Mouse (Mus musculus) R1 (cell line): ENCODE measurements around the gene Tardbp.
A peak's percentile ranks its signal among the peaks of the same experiment; 100 is the strongest.

ENCODE experiments used
- DNase-seq: peaks from one replicate; pipeline ENCODE4 v3.0.0-alpha.2; 2018; ENCODE audit warnings: low read depth, low spot score

Tardbp gene

DNA sequence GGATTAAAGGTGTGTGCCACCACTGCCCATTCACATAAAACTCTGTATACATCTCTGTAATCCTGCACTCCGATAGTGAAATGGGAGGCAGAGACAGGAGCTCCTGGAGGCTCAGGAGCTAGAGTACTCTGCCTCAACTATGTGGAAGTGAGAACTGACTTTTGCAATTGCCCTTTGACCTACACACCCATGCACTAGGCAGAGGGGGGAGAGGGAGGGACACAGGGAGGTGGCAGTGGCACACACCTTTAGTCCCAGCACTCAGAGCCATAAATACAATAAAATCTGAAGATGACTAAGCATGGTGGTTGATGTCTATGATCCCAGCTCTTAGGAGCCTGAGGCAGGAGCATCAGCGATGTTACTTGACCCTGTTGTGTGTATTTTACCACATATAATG lies 12.6 kb upstream of the Tardbp start:
- DNase-seq: no peak

DNA sequence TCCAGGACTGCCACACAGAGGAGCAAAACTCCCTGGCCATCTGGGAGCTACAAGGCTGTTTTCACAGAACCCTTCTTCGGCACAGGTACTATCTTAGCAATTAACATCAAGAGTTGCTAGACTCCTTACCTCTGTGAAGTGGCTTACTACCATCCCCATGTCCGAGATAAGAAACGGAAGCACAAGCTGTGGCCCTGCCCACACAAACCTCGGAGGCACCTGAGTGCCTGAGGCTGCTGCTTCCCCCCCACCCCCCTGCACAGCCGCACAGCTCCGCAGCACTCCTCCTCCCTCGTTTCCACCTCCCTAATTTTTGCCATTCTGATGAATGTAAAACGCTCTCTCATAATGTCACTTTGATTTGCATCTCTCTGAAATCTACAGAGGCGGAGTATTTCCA lies 11.5 kb upstream of the Tardbp start:
- no peak for DNase-seq

GRCm38 (mm10) chr4:148635309-148635708 lies 8.5 kb upstream of the Tardbp start:
- no peak for DNase-seq

DNA sequence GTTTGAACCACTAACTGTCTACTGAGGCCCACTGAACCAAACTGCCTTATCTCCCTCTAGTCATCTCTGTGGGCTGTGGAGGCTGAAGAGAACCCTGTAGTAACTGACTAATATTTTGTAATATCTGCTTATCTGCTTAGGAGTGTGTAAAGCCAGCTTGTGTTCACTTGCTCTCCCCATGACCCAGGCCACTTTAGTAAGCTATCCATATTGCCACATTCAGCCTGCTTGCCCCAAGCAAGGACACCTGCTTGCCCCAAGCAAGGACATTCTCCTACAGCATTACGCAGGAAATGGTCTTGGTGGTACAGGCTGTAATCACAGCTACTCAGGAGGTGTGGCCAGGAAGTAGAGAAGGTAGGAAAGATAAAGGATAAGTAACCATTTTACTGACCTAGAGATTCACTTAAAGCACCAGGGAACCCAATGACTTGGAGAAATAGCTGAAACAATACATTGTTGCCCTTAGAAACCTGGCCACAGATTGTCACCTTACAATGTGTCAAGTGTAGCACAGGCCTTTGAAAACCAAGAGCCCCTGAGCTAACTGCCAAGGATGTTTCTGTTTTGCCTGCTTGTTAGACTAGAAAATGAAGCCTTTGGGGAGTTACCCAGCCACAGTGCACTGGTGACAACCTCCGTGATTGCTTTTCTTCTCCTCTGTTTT lies 6.7 kb upstream of the Tardbp start:
- no peak for DNase-seq

GRCm38 (mm10) chr4:148632013-148632692 lies 5.3 kb upstream of the Tardbp start:
- peak; percentile 79 for DNase-seq

DNA sequence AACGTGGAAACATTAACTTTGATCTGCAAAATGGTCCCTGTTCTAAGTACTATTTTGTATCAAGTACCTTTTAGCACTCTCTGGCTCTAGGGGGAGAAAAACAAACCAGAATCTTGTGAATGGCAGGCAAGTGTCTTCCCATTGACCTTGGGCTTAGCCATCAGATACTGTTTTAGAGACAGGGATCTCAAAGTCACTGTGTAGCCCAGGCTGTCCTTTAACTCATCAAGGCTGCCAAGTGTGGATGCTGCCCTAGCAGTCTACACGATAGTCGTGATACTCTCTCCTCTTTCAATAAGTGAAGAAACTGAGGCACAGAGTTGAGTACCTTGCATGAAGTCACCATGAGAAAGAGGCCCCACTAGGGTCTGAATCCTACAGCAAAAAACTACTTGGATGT lies 427 bp upstream of the Tardbp start:
- no peak for DNase-seq

DNA sequence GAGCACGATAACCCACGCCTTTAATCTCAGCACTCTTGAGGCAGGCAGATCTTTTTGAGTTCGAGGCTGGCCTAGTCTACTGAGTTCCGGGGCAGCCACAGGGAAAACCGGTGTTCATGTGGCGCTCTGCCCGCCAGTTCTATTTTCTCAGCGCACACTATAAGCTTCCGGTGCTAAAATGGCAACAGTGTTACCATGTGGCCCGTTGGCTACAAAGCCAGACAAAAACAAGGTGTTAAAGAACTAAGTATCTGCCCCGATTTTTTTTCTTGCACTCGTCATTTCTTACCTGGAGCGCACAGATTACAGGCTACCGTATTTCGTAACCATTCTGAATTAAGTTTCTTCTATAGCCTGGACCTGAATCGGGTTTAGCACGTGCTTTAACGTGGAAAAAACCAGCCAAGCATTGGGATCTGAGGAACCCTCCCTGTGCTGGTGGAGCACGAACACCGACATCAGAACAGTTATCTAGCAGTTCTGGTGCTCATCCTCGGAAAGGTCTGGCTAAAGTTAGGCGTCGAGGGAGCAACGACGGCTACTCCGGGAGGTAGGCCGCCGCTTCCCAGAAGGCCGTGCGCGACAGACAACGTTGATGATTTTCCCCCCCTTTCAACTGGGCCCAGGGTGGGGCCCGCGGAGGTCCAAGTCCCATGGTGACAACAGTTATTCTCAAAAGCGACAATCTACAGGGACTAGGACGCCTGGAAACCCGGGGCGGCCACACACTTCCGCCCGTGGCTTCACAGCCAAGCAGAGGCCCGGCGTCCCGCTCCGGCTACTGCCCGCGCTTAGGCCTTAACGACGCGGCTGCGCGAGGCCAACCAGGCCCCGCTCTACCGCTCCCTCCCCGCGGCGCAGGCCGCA lies 830 bp downstream of the Tardbp start:
- DNase-seq: peak; percentile 86

DNA sequence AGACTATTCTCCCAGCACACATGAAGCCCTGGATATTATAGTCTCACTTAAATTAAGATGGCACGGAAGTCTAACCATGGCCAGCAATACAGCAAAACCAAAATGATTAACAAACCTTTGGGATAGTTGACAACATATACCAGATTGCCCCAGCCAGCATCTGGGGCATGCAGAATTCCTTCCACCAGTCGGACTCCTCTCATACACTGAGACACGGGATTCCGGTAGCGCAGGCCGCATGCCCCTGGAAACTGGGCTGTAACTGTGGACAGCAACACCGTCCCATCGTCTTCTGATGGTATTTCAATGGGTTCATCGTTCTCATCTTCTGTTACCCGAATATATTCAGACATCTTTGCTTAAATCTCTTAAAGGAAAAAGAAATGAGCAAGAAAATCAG lies 1.8 kb downstream of the Tardbp start:
- DNase-seq: no peak

DNA sequence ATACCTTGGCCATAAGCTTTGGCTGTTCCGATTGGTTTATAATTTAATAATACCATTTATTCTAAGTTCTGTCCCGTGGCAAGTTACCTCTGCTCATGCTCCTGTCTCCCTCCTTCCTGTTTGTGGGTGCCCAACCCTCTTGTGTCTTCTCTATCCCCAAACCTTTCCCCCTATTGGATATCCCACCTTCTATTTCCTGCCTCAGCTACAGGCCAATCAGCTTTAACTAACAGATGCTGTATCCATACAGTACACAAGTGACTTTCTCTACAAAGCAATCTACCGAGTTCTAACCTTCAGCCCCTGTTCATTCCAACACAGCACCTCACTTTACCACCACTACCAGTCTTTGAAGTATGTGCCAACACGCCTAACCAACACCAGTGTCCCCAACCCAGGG lies 3.2 kb downstream of the Tardbp start:
- DNase-seq: peak; percentile 67

- peak; percentile 13 for DNase-seq
Measured at GRCm38 (mm10) chr4:148622485-148622884, 4.3 kb downstream of the Tardbp start.

- DNase-seq: no peak
Measured at GRCm38 (mm10) chr4:148620718-148621117, 6.1 kb downstream of the Tardbp start.

GRCm38 (mm10) chr4:148619805-148620204 lies 7.0 kb downstream of the Tardbp start:
- DNase-seq: no peak

DNA sequence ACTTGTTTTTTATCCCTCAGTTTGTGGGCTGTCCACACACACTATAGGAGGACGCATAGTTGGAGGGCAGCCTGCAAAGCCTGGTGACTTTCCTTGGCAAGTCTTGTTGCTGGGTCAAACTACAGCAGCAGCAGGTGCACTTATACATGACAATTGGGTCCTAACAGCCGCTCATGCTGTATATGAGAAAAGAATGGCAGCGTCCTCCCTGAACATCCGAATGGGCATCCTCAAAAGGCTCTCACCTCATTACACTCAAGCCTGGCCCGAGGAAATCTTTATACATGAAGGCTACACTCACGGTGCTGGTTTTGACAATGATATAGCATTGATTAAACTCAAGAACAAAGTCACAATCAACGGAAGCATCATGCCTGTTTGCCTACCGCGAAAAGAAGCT lies 13.1 kb downstream of the Tardbp start:
- peak; percentile 66 for DNase-seq

- no peak for DNase-seq
Measured at GRCm38 (mm10) chr4:148612557-148612956, 14.3 kb downstream of the Tardbp start.

GRCm38 (mm10) chr4:148610631-148611364 lies 16.0 kb downstream of the Tardbp start:
- no peak for DNase-seq

DNA sequence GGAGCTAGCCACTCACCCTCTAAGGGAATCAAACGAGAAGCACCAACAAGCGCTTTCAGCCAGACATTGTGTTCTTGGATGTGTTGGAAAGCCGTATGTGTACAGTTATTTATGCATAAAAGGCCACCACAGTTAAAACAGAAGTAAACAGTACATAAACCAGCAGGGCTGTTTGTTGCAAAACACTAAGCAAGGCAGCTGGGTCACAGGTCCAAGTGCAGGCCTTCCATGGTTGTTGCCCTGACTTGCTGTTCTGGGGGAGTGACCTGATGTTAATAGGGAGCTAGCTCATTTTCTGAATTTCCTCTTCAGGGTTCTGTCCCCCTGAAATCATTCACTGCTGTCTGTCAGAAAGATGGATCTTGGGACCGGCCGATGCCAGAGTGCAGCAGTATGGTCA lies 17.0 kb downstream of the Tardbp start:
- DNase-seq: no peak

GRCm38 (mm10) chr4:148607758-148608157 lies 19.1 kb downstream of the Tardbp start:
- peak; percentile 81 for DNase-seq

DNA sequence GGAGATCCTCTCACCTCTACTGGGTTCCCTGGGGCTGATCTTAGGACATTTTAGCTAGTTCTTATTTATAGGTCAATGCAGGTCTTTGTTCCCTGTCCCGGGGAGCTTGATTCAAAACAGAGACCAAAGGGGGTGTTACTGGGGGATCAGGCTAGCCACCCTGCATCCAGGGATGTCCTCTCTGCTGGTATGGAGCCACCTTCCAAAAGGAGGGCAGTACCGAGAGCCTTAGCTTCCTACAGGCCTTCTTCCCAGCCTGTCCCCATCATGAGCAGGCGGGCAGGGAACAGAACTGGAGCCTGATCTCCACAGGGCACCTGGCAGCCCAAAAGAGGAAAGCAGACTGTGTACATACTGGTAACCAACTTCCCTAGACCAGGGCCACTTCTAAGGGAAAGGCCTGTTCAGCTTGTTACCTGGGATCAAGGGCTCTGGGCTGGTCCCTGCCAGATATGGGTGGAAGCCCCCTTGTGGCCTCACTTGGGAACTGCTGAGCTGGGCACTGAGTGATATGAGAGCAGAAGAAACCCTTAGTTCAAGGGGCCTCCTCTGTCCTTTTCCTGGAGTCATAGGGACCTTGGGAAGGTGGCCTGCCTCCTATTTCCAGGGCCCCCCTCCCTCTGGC lies 22.2 kb downstream of the Tardbp start:
- DNase-seq: peak; percentile 84

DNA sequence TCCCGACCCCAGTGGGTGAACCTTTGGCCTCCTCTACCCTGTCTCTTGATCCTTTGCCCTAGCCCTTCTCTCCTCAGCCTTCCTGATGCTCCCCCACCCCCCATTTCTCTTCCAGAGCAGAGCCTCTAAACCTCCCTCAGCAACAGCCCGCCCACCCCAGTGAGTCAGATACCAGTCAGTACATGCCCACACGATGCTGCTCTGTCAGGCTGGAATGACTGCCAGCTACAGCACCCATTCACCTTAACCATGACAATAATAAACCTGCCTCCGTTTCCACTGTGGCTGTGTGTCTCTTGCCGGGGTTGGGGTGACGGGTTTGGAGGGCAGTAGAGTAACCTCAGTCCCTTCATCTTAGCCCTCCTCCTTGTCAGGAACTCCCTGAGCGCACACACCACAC lies 22.7 kb downstream of the Tardbp start:
- DNase-seq: no peak

- DNase-seq: peak; percentile 85
Measured at GRCm38 (mm10) chr4:148603376-148604139, 23.3 kb downstream of the Tardbp start.
